Mouse (Mus musculus) kidney, adult 2 months (tissue): ENCODE results near the gene Dhx38. TPM values are rescaled to one million over a fixed set of nuclear protein-coding genes. Genes with fewer than 3 reads are reported as not detected.

Experiments used
- DNase-seq: peaks from one replicate; pipeline ENCODE4 v3.0.0; 2021
- H3K27ac ChIP-seq: fragments of 200-500 bp; 2 replicates; pipeline ENCODE4 v1.5.1; 2012; ENCODE audit warnings: low read depth, low read length, control low read depth, inconsistent platforms; ENCODE audit not compliant: insufficient read depth
- H3K27me3 ChIP-seq: fragments of 200-500 bp; replicated peaks from 2 replicates; pipeline ENCODE4 v1.6.1; 2012; ENCODE audit warnings: mild to moderate bottlenecking, moderate library complexity, low read length, inconsistent platforms; ENCODE audit not compliant: control insufficient read depth, insufficient read depth
- H3K36me3 ChIP-seq: fragments of 200-500 bp; 2 replicates; pipeline ENCODE4 v1.6.1; 2012; ENCODE audit warnings: mild to moderate bottlenecking, moderate library complexity, low read length, inconsistent platforms; ENCODE audit not compliant: control insufficient read depth, insufficient read depth
- H3K4me1 ChIP-seq: fragments of 200-500 bp; 2 replicates; pipeline ENCODE4 v1.6.1; 2011; ENCODE audit warnings: low read length; ENCODE audit not compliant: control insufficient read depth, insufficient read depth
- H3K4me3 ChIP-seq: fragments of 200-500 bp; 2 replicates; pipeline ENCODE4 v1.5.1; 2011; ENCODE audit warnings: mild to moderate bottlenecking, low read depth, low read length, control low read depth; ENCODE audit not compliant: insufficient read depth
- CTCF ChIP-seq: fragments of 200-500 bp; conservative IDR thresholded peaks from 2 replicates; pipeline ENCODE4 v1.5.1; 2011; ENCODE audit warnings: low read depth, mild to moderate bottlenecking, control low read depth, low read length, moderate library complexity, mixed read lengths; ENCODE audit not compliant: insufficient read depth, insufficient read length
- POLR2A ChIP-seq: fragments of 200-500 bp; IDR thresholded peaks from one replicate; pipeline ENCODE4 v1.6.1; 2011; ENCODE audit warnings: low read depth, low read length, control low read depth
- WGBS: fragments of 180-500 bp; shearing (Covaris S2); methylation state at CpG from one replicate; pipeline ENCODE4 v1.1.7; 2018; 5-methylcytosine and 5-hydroxymethylcytosine counted together
- polyA plus RNA-seq: library from polyadenylated mRNA; depleted of rRNA; stranded (reverse); fragments of >200 nt; gene quantifications from 2 replicates; pipeline ENCODE4 v1.2.3, GENCODE M21; 2012; rRNA removed

Gene Dhx38
- polyA plus RNA-seq, 1 experiment, result 14.6 TPM

GRCm38 (mm10) chr8:109499009-109499717 is 66.5 kb downstream of the Dhx38 start:
- Histone ChIP-seq H3K4me1 (no peaks in the 10 kb centered on the region), H3K36me3 (no peaks in the 10 kb centered on the region), H3K4me3 (no peak overlapping the region), H3K27ac (no peak overlapping the region), H3K27me3 (no peaks in the 10 kb centered on the region)
- DNase-seq, result no peak
- TF ChIP-seq CTCF, result no peak
- no peak for TF ChIP-seq POLR2A
- WGBS, result 80% methylated on average over 16 of the region's 16 CpGs

Other genes with a start within 250 kb of the Dhx38 start
- 0.03 TPM in 1 of 2 replicates, not detected in the other for gene Pmfbp1, start 71.8 kb downstream of the Dhx38 start, polyA plus RNA-seq
- gene Txnl4b, start within 50 bp of the Dhx38 start, polyA plus RNA-seq, result 6.6 and 8.5 TPM in 2 replicates
- 34.6 and 35.0 TPM in 2 replicates for gene Hp, start 13.3 kb upstream of the Dhx38 start, polyA plus RNA-seq
- gene Dhodh, start 42.8 kb upstream of the Dhx38 start, polyA plus RNA-seq, result 18.2 and 20.0 TPM in 2 replicates
- gene Pkd1l3, start 48.7 kb upstream of the Dhx38 start, polyA plus RNA-seq, result 0.01 and 0.11 TPM in 2 replicates
- gene Ist1, start 127.4 kb upstream of the Dhx38 start, polyA plus RNA-seq, result 49.5 and 54.0 TPM in 2 replicates
- 9.6 and 10.7 TPM in 2 replicates for gene Zfp821, start 139.7 kb upstream of the Dhx38 start, polyA plus RNA-seq
- 16.9 and 17.2 TPM in 2 replicates for gene Atxn1l, start 171.9 kb upstream of the Dhx38 start, polyA plus RNA-seq
- gene Ap1g1, start 212.7 kb upstream of the Dhx38 start, polyA plus RNA-seq, result 67.0 and 72.0 TPM in 2 replicates